Mouse (Mus musculus): ENCODE data around the gene Hist4h4.
A peak's percentile ranks its signal among the peaks of the same experiment; 100 is the strongest.
"Not testable (repeated sequence)": the region's sequence is repeated elsewhere in the genome, so short reads cannot be mapped to it uniquely, and the experiment has no call there.

Hist4h4 gene

GRCm38 (mm10) chr6:136815381-136815780, 11.2 kb upstream of the Hist4h4 start:
- DNase-seq (ENCODE audit: low spot score in 2 of 2) = no peak

- DNase-seq (ENCODE audit: low spot score in 2 of 2) = no peak
Measured at GRCm38 (mm10) chr6:136813117-136813516, 8.9 kb upstream of the Hist4h4 start.

- DNase-seq (ENCODE audit: low spot score in 2 of 2) = no peak
Measured at GRCm38 (mm10) chr6:136811196-136811595, 7.0 kb upstream of the Hist4h4 start.

- DNase-seq (ENCODE audit: low spot score in 2 of 2) = no peak
Measured at GRCm38 (mm10) chr6:136809673-136810072, 5.5 kb upstream of the Hist4h4 start.

GRCm38 (mm10) chr6:136809077-136809476, 4.9 kb upstream of the Hist4h4 start:
- peak; percentile 49 to 75 for DNase-seq (ENCODE audit: low spot score in 2 of 2)

- DNase-seq (ENCODE audit: low spot score in 2 of 2) = no peak
Measured at GRCm38 (mm10) chr6:136808631-136809046, 4.4 kb upstream of the Hist4h4 start.

- peak; percentile 98 for DNase-seq (ENCODE audit: low spot score in 2 of 2)
Measured at GRCm38 (mm10) chr6:136808014-136808417, 3.8 kb upstream of the Hist4h4 start, which contains the start of gene H2afj. Gene H2afj, plus strand, starts transcription at chr6:136808244.

DNA sequence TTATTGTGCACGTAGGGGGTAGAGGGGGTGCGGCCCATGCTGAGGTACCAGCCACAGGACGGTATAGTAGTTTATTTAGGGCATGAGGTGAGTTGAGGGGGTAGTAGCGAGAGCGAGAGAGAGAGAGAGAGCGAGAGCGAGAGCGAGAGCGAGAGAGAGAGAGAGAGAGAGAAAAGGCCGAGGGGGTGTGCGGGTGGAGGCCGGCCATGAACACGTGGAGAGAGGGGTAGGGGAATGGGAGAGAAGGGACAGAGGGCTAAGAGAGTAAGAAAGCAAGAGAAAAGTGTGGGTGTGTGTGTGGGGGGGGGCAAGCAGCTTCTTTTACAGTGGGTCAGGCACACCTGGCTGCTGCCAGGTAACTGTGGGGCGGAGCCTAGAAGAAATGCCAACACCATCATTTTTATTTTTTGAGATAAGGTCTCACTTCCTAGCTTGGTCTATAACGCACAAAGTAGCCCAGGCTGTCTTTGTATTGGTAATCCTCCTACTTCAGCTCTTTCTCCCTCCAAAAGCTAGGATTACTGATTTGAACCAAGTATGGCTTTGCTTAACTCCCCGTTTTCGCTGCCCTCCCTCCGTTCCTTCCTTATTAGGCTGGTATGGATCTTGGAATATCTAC, 3.3 kb upstream of the Hist4h4 start:
- no peak for DNase-seq (ENCODE audit: low spot score in 2 of 2)

- DNase-seq (ENCODE audit: low spot score in 2 of 2) = no peak
Measured at GRCm38 (mm10) chr6:136806819-136807218, 2.6 kb upstream of the Hist4h4 start.

DNA sequence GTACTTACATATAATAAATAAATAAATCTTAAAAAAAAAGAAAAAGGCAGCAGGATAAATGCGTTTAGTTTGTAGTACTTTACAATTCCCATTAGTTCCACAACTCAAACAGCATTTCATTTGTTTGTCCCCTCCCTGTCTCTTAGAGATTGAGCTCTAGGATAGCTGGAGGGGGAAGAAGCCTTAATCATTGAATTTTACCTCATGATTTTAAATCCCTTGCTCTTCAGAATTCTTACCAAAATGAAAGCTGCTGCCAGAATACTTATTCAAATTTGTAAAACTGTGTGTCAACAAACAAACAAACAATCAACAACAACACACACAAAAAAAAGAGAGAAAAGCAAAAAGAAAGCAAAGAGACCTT, 1.2 kb upstream of the Hist4h4 start:
- DNase-seq (ENCODE audit: low spot score in 2 of 2) = no peak

DNA sequence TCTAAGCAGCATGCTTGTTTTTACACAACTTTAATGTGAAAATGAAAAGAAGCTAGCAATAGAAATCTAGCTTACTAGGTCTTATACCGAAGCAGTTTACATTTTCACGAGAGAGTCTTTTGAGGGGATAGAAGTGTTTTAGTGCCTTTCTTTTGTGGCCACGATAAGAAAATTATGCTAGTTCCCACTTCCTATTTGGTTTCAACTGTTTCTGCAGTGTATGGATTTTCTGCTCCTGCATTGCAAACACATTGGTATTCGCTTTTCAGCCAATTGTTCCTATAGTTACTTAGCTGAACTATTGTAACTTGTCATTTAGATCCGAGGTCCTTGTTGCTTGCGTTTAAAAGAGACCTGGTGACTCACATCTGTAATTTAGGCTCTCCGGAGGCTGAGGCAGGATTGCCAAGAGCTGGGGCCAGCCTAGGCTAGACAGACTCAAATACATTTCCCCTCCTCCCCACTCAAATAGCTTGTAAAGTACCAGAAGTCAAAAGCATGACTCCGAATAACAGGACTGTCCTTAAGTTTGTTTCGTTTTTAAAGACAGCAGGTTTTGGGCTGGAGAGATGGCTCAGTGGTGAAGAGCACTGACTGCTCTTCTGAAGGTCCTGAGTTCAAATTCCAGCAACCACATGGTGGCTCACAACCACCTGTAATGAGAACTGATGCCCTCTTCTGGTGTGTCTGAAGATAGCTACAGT, 642 bp upstream of the Hist4h4 start:
- no peak for DNase-seq (ENCODE audit: low spot score in 2 of 2)

GRCm38 (mm10) chr6:136803093-136803738, 999 bp downstream of the Hist4h4 start:
- DNase-seq (ENCODE audit: low spot score in 2 of 2) = no peak

DNA sequence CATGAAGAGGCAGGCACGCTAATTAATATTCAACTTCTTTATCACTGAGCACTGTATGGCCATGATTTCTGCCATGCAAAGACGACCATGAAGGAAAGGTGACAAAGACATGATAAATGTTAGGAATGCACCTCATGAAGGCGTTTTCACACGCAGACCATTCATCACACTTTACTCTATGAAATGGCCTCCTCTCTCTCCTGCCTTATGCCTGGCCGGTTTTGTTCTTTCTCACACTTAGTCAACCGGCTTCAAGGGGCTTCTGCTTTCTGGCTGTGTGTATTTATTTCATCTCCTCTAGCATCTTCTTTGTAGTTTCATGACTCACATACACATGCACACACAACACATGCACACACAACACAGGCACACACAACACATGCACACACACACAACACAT, 2.9 kb downstream of the Hist4h4 start:
- no peak for DNase-seq (ENCODE audit: low spot score in 2 of 2)

- no peak for DNase-seq (ENCODE audit: low spot score in 2 of 2)
Measured at GRCm38 (mm10) chr6:136800710-136801109, 3.5 kb downstream of the Hist4h4 start.

- not testable (repeated sequence) for DNase-seq (ENCODE audit: low spot score in 2 of 2)
Measured at GRCm38 (mm10) chr6:136797874-136798693, 6.1 kb downstream of the Hist4h4 start.

DNA sequence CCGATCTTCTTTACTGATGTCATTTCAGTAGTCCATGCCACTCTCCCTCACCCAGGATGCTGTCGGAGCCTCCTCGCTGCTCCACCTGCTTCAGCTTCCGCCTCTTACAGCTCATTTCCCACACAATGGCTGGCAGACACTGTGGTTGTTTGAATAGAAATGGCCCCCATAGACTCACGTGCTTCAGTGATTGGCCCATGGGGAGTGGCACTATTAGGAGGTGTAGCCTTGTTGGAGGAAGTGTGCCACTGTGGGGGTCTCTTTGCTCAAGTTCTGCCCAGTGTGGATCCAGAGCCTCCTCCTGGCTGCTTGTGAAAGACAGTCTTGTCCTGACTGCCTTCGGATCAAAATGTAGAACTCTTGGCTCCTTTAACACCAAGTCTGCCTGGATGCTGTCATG, 8.4 kb downstream of the Hist4h4 start:
- no peak for DNase-seq (ENCODE audit: low spot score in 2 of 2)

DNA sequence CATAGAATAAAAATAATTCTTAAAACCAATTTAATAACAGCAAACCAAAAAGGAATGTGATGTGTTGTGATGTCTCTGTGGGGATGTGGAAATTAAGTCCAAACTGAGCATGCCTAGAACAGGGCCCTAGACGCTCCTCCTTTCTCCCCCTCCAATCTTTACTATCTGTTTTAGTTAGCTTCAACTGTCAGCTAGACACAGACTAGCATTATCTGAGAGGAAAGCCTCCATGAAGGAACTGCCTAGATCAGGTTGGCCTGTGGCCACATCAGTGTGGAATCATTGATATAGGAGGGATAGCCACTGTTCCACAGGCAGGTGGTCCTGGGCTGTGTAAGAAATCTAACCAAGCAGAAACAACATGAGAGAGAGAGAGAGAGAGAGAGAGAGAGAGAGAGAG, 9.1 kb downstream of the Hist4h4 start:
- no peak for DNase-seq (ENCODE audit: low spot score in 2 of 2)

DNA sequence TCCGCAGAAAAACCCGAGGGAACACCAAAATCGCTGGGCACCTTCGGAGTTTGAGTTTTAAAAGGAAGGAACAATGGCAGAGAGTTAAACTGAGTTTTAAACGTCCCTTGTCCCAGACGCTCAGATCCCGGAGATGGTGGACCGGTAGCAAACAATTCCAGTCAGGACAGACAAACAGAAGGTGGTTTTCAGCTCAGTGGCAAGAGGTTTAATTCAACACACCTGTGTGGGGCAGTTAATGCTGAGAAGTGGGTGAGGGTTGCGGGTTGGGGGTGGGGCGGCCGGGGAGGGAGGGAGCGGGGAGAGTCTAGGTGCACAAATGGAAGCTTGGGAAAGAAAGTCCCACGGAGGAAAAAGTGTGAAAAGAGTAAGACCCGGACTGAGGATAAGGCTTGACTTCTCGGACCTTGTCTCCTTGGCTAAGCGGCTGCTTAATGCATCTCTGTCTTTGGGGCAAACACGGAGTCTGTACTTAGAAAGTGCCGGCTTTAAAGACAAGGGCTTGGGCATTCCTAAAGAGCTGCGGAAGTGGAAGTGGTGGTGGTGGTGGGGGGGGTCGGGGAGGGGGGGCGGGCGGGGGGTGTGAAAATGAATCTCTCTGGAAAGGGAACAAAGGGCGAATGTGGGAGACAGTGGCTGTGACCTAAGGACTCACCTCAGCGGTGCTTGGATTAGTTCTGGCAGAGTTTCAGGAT, 10.2 kb downstream of the Hist4h4 start:
- no peak for DNase-seq (ENCODE audit: low spot score in 2 of 2)

DNA sequence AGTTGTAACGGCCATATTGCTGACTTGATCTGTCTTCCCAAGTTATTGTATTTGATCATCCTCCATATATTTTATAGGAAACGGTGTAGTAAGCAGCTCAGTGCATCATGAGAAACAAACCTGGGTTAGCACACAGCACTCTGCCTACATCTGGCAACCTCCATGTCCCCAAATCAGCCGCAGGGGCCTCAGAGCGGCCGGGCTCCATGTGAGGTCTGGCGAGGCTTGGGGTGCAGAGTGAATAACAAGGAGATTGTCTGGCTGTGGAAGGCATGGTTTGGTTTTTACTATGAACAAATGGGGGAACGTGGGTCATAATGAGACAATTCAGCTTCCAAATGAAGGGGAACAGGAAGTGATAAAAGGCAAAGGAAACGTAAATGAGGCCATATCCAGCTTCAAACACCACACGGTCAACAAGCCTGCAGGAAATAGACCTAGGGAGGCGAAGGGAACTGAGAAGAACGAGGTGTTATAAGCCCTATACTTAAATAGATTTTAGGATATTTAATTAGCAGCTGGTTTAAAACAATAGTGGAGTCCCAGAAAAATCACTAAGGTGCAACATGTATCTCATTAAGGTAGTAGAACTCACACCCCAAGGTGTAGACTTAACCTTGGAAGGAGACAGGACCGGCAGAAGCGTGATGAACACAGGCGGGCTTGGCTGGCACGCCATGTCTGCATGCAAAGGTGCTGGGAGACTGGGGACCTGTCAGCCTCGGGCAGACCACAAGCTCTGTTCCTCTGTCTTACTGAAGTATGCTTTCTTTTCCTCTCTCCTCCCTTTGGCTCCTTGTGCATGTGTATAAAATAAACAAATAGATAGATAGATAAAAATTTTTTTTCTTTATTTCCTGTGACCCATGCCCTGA, 11.1 kb downstream of the Hist4h4 start:
- no peak for DNase-seq (ENCODE audit: low spot score in 2 of 2)

DNA sequence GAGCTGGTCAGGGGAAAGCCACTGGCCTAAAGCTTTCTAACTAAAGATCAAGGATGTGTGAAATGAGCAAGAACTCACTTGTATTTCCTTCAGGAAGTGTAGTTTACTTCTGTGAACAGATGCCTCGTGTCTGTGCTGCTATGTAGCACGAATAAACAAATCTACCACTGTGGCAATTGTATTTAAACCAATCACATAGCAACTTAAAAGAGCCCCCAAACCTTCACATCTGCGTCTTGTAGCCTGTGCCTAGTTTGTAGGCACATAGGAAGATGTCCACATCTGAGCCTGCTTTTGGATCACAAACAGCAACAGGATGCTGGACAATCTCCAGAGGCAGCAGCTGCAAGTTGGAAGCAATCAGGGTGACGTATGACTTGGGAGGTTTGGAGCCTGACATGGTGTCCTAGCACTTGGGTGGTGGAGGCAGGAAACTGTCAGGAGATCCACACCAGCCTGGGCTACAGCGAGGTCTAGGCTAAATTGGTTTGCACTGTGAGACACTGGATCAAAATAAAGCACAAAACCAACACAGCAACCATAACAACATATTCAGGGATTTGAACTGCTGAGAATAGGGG, 14.7 kb downstream of the Hist4h4 start:
- DNase-seq (ENCODE audit: low spot score in 2 of 2) = peak; percentile 81 to 86

Data from heart, adult 9 months (tissue).